Mouse (Mus musculus): ENCODE measurements at regions not wholly inside any gene's neighbourhood (a gene's known extent, or its start where the extent isn't known, plus 50 kb on each side); places are given as distances from the start of the nearest gene placed in this dataset.
"Not testable (repeated sequence)": the region's sequence is repeated elsewhere in the genome, so short reads cannot be mapped to it uniquely, and the experiment has no call there.

DNA sequence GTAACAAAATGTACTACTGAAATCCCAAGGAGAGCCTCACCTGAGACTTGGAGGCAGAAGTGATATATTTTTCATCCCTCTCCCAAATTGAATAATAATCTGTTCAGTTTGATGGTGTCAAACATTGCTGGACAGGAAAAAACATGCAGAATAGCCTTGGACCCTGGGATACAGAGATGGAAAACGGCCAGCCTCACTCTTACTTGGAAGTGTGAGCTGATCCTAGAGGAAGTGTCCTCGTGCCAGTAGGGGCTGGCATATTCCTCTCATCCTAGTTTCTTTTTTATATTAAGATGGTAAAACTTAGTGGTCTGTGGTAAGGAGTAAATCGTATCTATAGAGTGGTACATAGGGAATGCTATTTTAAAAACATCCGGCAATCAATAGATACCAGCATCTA, 107.6 kb upstream of the Mpdz start:
- ATAC-seq (replicated peaks; ENCODE audit: poor library complexity) = no peak

DNA sequence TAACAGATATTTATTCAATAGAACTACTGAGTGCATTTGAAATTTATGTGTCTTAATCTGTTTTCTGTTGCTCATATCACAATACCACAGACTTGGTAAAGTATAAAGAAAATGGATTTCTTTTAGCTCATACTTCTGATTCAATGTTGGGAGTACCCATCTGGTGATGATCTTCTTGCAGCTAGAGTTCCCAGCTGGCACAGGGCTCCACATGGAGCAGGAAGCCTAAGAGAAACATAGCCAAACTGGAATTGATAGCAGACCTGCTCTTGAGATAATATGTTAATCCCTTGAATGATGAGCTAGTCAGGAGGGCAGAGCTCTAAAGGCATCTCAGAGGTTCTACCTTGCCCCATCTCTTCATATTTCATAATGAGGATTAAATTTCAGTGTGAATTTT, 97.9 kb upstream of the Mpdz start:
- no peak for ATAC-seq (replicated peaks; ENCODE audit: poor library complexity)

DNA sequence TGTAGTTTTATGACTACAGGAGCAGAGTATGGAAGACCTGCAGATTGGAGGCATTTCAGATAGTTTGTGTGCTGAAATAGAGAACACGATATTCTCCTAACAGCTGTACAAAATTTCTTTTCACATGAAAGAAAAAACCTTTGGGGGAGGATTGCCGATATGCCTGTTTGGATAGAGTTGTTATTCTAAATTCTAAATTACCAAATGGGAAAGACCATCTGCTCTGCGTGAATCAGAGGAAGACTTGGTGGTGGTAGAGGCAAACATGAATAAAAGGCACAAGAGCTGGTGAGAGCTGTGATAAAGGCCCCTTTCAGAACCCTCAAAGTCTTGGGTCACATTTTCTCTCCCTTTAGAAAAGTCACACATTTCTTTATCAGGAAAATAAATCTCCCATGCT, 96.9 kb upstream of the Mpdz start:
- ATAC-seq (replicated peaks; ENCODE audit: poor library complexity) = no peak

DNA sequence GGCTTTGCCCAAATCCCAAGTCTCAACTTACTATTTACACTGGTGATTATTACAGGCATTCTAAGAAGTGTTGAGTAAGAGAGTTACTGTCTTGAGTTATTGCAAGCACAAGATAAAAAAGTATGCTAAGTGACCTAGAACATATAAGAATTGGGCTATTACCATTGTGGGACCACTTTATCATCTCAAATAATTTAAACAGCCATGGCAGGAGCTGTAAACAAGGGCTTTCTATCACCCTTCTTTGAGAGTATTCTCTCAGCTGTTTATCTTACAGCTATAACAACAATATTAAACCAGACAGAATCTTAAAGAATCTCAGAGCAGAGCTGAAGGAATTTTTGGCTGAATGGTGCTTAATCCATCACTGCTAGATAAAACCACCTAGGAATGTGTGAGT, 94.2 kb upstream of the Mpdz start:
- ATAC-seq (replicated peaks; ENCODE audit: poor library complexity) = no peak

DNA sequence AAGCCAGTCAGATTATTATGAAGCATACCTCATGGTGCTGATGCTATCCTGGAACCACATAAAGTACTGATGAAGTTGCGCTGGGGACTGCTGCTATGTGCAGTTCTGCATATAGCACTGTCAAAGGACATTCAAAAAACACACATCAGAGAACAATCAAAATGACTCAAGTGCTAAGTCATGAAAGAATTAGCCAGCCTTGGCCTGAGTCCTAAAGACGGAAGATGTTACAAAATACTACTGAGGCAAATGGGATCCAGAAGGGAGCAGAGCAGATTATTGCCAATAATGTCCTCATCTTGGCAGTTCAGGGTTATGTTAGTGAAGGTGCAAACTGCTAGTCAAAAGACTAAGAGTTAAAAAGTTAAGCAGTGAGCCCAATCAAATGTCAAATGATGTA, 87.9 kb upstream of the Mpdz start:
- no peak for ATAC-seq (replicated peaks; ENCODE audit: poor library complexity)

DNA sequence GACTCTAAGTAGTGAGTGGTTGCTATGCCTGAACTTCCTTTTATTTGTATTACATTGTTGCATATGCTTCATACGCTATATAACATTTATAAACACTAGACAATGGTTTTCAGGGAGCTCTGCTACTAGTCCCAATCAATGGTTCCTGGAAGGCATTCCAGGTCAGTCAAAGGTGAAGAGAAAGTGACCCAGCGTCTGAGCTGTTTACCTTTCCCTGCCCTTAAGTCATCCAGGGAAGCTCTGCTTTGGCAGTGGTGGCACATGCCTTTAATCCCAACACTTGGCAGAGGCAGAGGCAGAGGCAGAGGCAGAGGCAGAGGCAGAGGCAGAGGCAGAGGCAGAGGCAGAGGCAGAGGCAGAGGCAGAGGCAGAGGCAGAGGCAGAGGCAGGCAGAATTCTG, 76.5 kb upstream of the Mpdz start:
- not testable (repeated sequence) for ATAC-seq (replicated peaks; ENCODE audit: poor library complexity)

DNA sequence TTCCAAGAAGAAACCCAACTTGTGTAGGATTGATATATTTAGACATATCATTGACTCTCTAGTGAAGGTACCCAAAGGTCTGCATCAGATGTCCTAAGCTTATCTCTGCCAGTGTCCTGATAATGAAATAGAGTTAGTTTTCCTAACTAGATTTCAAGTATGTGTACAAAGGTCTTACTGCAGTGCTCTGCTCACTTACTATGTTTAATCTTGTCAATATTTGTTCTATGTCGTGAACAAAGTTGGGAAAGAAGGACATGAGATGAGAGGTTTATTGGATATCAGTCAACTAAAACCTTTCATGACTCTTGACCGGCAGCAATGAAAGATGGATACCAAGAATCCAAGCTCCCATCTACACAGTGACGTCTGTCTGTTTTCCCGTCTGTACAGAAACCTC, 71.9 kb upstream of the Mpdz start:
- ATAC-seq (replicated peaks; ENCODE audit: poor library complexity) = no peak

DNA sequence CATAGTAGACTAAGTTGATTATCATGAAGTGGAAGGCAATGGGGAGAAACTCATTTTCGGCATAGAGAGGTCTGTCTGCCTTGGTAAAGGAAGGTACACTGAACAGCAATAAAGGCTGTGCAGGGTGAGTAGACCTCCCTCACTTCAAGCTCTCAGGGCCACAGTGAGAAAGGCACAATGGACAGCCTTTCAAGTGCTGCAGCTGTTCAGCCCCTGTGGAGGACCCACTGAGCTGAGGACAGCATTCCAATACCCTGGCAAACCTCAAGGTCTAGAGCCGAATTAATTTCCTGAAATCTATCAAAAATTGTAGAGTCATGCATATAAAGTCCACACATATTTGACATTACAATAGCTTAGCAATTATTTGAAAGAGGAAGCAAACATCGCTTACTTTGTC, 69.8 kb upstream of the Mpdz start:
- ATAC-seq (replicated peaks; ENCODE audit: poor library complexity) = no peak

DNA sequence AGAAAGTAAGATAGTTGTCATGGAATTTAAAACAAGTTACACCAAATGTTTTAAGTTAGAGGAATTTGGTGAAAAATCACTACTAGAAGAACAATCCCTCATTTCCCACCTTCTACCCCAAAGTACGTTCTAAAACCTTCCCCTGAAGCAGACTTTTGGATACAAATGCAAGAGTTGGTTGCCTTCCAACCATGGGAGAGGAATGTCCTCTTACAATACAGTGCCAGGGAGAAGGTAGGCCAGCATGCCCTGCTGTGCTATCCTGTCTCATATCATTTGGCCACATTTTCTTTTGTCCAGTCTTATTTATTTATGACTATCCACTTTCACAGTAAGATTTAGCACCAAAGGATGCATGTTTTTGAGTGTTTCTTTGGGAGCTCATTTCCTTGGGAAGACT, 66.2 kb upstream of the Mpdz start:
- no peak for ATAC-seq (replicated peaks; ENCODE audit: poor library complexity)

DNA sequence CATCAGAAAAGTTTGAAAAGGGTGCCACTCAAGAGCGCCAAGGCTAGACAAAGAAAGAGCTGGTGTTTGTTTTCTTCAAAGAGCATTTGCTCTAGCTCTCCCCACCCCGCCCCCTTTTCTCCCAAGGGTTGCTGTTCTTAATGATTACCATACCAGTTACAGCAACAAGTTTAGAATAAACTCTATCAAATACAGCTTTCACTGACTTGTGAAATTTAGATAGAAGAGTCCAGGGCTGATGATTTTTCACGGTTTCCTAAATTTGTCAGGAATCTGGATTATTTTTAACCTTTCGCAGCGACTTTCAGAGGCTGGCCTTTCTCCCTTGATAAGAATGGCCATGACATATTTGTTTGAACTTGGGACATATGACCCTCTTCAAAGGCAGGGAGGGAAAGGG, 64.2 kb upstream of the Mpdz start:
- ATAC-seq (replicated peaks; ENCODE audit: poor library complexity) = no peak

DNA sequence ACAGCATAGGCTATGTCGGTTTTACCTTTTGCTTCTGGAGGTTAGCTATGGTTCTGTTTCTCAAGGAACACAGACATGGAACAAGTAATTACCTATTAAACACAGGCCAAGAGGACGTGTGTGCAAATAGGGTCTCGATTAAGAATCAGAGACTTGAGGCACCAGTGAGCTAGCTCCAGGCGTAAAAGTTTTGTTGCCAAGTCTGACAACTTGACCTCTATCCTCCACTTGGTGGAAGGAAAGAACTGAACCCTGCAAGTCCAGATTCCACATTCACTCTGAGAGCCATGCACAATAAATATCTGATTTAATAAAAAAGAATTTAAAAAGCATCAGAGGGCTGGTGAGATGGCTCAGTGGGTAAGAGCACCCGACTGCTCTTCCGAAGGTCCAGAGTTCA, 63.7 kb upstream of the Mpdz start:
- no peak for ATAC-seq (replicated peaks; ENCODE audit: poor library complexity)

DNA sequence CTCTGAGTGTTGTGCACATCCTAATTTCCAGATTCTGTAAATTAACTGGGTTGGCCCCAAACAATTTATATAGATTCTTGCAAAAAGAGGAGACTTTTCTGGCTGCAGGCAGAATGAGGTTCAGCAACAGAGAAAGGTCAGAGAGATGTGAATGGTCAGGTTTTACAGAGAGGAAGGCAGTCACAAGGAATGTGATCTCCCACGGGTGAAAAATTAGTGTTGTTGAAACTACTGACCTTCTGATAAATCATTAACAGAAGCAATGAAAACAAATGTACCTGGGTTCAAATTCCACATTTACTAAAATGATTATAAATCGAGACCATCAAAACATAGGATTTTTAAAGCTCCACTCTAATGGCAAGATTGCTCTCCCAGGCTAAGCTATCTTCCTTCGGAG, 62.5 kb upstream of the Mpdz start:
- no peak for ATAC-seq (replicated peaks; ENCODE audit: poor library complexity)

DNA sequence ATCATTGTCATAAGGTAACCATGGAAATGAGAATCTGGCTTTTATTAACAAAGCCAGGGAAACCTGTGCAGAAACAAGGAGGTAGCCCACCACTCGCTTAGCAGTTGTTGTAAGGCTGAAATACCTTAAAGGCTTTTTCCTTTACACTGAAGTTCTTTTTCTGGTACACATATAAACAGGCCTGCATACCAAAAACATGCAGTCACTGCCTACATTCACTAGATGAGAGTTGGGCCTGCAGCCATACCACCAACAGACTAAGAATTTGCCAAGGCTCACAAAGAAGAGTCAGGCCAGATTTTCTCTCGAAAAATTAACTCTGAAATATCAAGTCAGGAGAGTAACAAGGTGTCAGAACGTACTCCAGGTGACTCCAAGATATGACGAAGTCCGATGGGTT, 61.3 kb upstream of the Mpdz start:
- ATAC-seq (replicated peaks; ENCODE audit: poor library complexity) = no peak

DNA sequence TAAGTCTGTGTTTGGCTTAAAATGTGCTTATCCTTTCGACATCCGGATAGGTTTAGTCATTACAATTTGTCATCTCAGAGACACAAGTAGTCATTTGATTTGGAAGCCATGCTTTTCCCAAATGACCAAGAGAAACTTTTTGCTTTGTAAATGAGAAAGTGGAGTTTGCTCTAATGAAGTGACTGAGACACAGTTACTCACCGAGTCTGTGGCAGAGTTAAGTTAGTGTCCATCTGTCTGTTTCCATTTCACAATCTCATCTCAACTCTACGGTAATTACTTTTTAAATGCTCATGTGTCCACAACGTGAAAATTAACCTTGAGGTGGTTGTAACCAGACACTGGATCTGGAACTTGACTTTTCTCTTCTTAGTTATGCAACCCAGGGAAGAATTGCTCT, 59.2 kb upstream of the Mpdz start:
- no peak for ATAC-seq (replicated peaks; ENCODE audit: poor library complexity)

DNA sequence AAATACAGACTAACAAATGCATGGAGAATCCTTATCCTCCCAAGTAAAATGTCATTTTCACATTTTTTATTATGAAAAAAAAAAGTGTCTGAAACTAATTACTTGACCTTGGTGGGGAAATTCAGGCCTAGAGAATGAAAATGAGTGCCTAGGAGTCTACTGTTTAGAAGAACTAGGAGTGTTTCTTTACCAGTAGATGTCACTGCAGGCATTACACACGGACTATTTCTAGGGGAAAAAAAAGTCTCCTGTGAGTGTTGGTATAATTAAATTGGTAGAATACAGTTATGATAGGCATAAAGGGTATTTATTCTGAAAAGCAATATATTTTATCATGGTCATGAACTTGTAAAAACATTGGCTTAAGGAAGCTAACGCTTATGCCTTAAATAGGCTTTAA, 55.5 kb upstream of the Mpdz start:
- no peak for ATAC-seq (replicated peaks; ENCODE audit: poor library complexity)

DNA sequence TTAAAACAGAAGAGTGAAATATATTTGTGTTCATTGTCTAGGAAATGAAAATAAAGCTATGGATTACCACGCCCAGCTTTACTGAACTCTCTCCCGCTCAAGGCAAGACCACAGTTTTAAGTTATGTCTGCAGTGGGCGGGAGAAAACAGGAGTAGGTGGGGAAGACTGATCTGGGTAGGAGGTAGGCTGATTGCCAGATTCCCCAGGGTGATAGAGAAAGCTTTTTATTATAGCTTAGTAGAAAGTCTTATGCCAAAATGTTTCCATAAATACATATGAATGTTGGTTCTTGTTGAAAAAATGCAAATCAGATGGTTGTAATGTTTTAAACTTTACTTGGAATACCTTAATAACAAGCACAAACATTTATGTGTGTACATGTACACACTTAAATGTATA, 50.2 kb upstream of the Mpdz start:
- ATAC-seq (replicated peaks; ENCODE audit: poor library complexity) = no peak
